Mouse (Mus musculus): ENCODE results near the gene Trim7.

GRCm38 (mm10) chr11:48846881-48847280 lies 20.9 kb downstream of the Trim7 start:
- no peak for TF ChIP-seq CTCF (IDR thresholded peaks at IDR 0.05; ENCODE audit: low read depth, low read length)
- no peak for TF ChIP-seq POLR2AphosphoS5 (IDR thresholded peaks at IDR 0.05; ENCODE audit: insufficient replicate concordance, low read depth, low read length)
- TF ChIP-seq TAL1 (conservative IDR thresholded peaks at IDR 0.05; ENCODE audit: low read depth, low read length) = no peak
- no peak for TF ChIP-seq GATA1 (IDR thresholded peaks at IDR 0.05; ENCODE audit: borderline replicate concordance, low read length)
- TF ChIP-seq GATA2 (IDR thresholded peaks at IDR 0.05; ENCODE audit: borderline replicate concordance, low read depth, low read length) = no peak

All from G1E (cell line).